Mouse (Mus musculus) hindbrain, embryonic 14.5 days (tissue): ENCODE measurements around the gene Fdps. TPM values are rescaled to one million over a fixed set of nuclear protein-coding genes. Genes with fewer than 3 reads are reported as not detected.

Experiments
- ATAC-seq: fragments of 200-750 bp; cut with Nextera tagmentation; 2 replicates; pipeline ENCODE4 v1.8.0; 2017; ENCODE audit warnings: moderate number of reproducible peaks, mild to moderate bottlenecking, moderate TSS enrichment, moderate library complexity; ENCODE audit not compliant: low FRiP score
- DNase-seq: peaks from one replicate; pipeline ENCODE4 v3.0.0-alpha.2; 2015; ENCODE audit warnings: low spot score
- H3K27ac ChIP-seq: fragments of 300-500 bp; sonication (generic); 2 replicates; pipeline ENCODE4 v1.5.1; 2014; ENCODE audit warnings: mild to moderate bottlenecking, moderate library complexity
- H3K27me3 ChIP-seq: fragments of 300-500 bp; sonication (generic); 2 replicates; pipeline ENCODE4 v1.6.1; 2014; ENCODE audit warnings: mild to moderate bottlenecking, low read length, mixed read lengths; ENCODE audit not compliant: control insufficient read depth, insufficient read depth
- H3K36me3 ChIP-seq: fragments of 300-500 bp; sonication (generic); replicated peaks from 2 replicates; pipeline ENCODE4 v1.6.1; 2014; ENCODE audit not compliant: control insufficient read depth, insufficient read depth
- H3K4me1 ChIP-seq: fragments of 300-500 bp; sonication (generic); replicated peaks from 2 replicates; pipeline ENCODE4 v1.6.1; 2014; ENCODE audit warnings: antibody characterized with exemption, low read length, mixed read lengths; ENCODE audit not compliant: control insufficient read depth, insufficient read depth
- H3K4me2 ChIP-seq: fragments of 300-500 bp; sonication (generic); replicated peaks from 2 replicates; pipeline ENCODE4 v1.6.1; 2014; ENCODE audit warnings: mild to moderate bottlenecking, moderate library complexity
- H3K4me3 ChIP-seq: fragments of 300-500 bp; sonication (generic); replicated peaks from 2 replicates; pipeline ENCODE4 v1.5.1; 2014; ENCODE audit warnings: mild to moderate bottlenecking, low read length
- H3K9ac ChIP-seq: fragments of 300-500 bp; sonication (generic); 2 replicates; pipeline ENCODE4 v1.6.1; 2014
- H3K9me3 ChIP-seq: fragments of 300-500 bp; sonication (generic); 2 replicates; pipeline ENCODE4 v1.6.1; 2016; ENCODE audit warnings: low read length; ENCODE audit not compliant: control insufficient read depth
- WGBS: fragments of 180-500 bp; shearing (Covaris S2); extraction: QIAGEN DNeasy Blood & Tissue Kit; methylation state at CpG from one replicate; pipeline ENCODE4 v1.1.7; 2014; 5-methylcytosine and 5-hydroxymethylcytosine counted together
- polyA plus RNA-seq: library from polyadenylated mRNA; unstranded; fragments of >200 nt; fragmentation: Nextera tagmentation; extraction: Ambion mirVana; gene quantifications from 2 replicates; pipeline ENCODE4 v1.2.1, GENCODE M21; 2014

Gene Fdps
- polyA plus RNA-seq, 1 experiment from 2014 or later = 416 TPM

- no peaks in the 10 kb centered on the region for H3K36me3 ChIP-seq
- no peaks in the 10 kb centered on the region for H3K27me3 ChIP-seq
- H3K27ac ChIP-seq = no peak overlapping the region
- no peak overlapping the region for H3K4me2 ChIP-seq
- H3K9me3 ChIP-seq = no peaks in the 10 kb centered on the region
- H3K4me1 ChIP-seq = no peaks in the 10 kb centered on the region
- no peak overlapping the region for H3K9ac ChIP-seq
- 81% methylated on average over 7 of the region's 7 CpGs for WGBS
- DNase-seq = no peak
- ATAC-seq = no peak
- H3K4me3 ChIP-seq = no peak overlapping the region
These were observed 31.3 kb upstream of the Fdps start for GRCm38 (mm10) chr3:89133063-89133450.

GRCm38 (mm10) chr3:89132285-89133062 lies 30.7 kb upstream of the Fdps start:
- DNase-seq (no peak), ATAC-seq (no peak)
- Histone ChIP-seq H3K36me3 (no peaks in the 10 kb centered on the region), H3K4me2 (peak overlapping the region; percentile 60), H3K9ac (peak overlapping the region; percentile 55; the same call in 1 of the 2 replicates), H3K4me3 (peak overlapping the region; percentile 27), H3K27ac (no peak overlapping the region), H3K27me3 (no peaks in the 10 kb centered on the region), H3K4me1 (no peaks in the 10 kb centered on the region), H3K9me3 (no peaks in the 10 kb centered on the region)
- WGBS = 20% methylated on average over 28 of the region's 30 CpGs

- 44% methylated on average over 4 of the region's 4 CpGs for WGBS
- peak overlapping the region; percentile 55; the same call in 1 of the 2 replicates for H3K9ac ChIP-seq
- H3K4me2 ChIP-seq = peak overlapping the region; percentile 60
- H3K9me3 ChIP-seq = no peaks in the 10 kb centered on the region
- no peak overlapping the region for H3K27ac ChIP-seq
- 0 out of 2 replicates have a peak overlapping the region, but pooled peaks have one; percentile 27 for H3K4me3 ChIP-seq
- no peaks in the 10 kb centered on the region for H3K36me3 ChIP-seq
- DNase-seq = no peak
- no peaks in the 10 kb centered on the region for H3K27me3 ChIP-seq
- H3K4me1 ChIP-seq = no peaks in the 10 kb centered on the region
- no peak for ATAC-seq
These were observed 30.1 kb upstream of the Fdps start for GRCm38 (mm10) chr3:89131816-89132215.

- ATAC-seq (no peak), DNase-seq (no peak)
- H3K4me3 ChIP-seq = no peak overlapping the region
- no peak overlapping the region for H3K27ac ChIP-seq
- 92% methylated on average over 3 of the region's 3 CpGs for WGBS
- H3K36me3 ChIP-seq = no peaks in the 10 kb centered on the region
- H3K27me3 ChIP-seq = no peaks in the 10 kb centered on the region
- no peak overlapping the region for H3K9ac ChIP-seq
- no peaks in the 10 kb centered on the region for H3K4me1 ChIP-seq
- no peak overlapping the region for H3K4me2 ChIP-seq
- H3K9me3 ChIP-seq = no peaks in the 10 kb centered on the region
These were observed 28.1 kb upstream of the Fdps start for GRCm38 (mm10) chr3:89129908-89130307.

GRCm38 (mm10) chr3:89125981-89126380 lies 24.2 kb upstream of the Fdps start:
- no peak for ATAC-seq
- WGBS = 91% methylated on average over 3 of the region's 3 CpGs

GRCm38 (mm10) chr3:89124241-89124640 lies 22.5 kb upstream of the Fdps start:
- no peak overlapping the region for H3K4me2 ChIP-seq
- DNase-seq (no peak), ATAC-seq (no peak)
- H3K4me1 ChIP-seq = no peaks in the 10 kb centered on the region
- no peaks in the 10 kb centered on the region for H3K27me3 ChIP-seq
- H3K27ac ChIP-seq = no peak overlapping the region
- H3K9me3 ChIP-seq = no peaks in the 10 kb centered on the region
- WGBS = 77% methylated on average over 3 of the region's 3 CpGs
- H3K36me3 ChIP-seq = no peaks in the 10 kb centered on the region
- H3K4me3 ChIP-seq = no peak overlapping the region
- H3K9ac ChIP-seq = no peak overlapping the region

More at GRCm38 (mm10) chr3:89125981-89126380, 24.2 kb upstream of the Fdps start:
- no peak overlapping the region for H3K4me3 ChIP-seq
- H3K27ac ChIP-seq = no peak overlapping the region
- H3K4me2 ChIP-seq = no peak overlapping the region
- no peaks in the 10 kb centered on the region for H3K27me3 ChIP-seq
- H3K9ac ChIP-seq = no peak overlapping the region
- H3K36me3 ChIP-seq = no peaks in the 10 kb centered on the region
- H3K9me3 ChIP-seq = no peaks in the 10 kb centered on the region
- DNase-seq = no peak
- H3K4me1 ChIP-seq = no peaks in the 10 kb centered on the region

GRCm38 (mm10) chr3:89123313-89123712 lies 21.6 kb upstream of the Fdps start:
- Histone ChIP-seq H3K4me3 (no peak overlapping the region), H3K9me3 (no peaks in the 10 kb centered on the region), H3K4me1 (no peaks in the 10 kb centered on the region), H3K4me2 (no peak overlapping the region), H3K9ac (no peak overlapping the region), H3K27me3 (no peaks in the 10 kb centered on the region), H3K27ac (no peak overlapping the region), H3K36me3 (no peaks in the 10 kb centered on the region)
- ATAC-seq (no peak), DNase-seq (no peak)
- WGBS = 80% methylated on average over 2 of the region's 2 CpGs

GRCm38 (mm10) chr3:89115522-89115921 lies 13.8 kb upstream of the Fdps start:
- Histone ChIP-seq H3K4me2 (no peak overlapping the region), H3K4me3 (no peak overlapping the region), H3K27me3 (no peaks in the 10 kb centered on the region), H3K9ac (no peak overlapping the region), H3K27ac (no peak overlapping the region), H3K4me1 (no peaks in the 10 kb centered on the region), H3K36me3 (no peaks in the 10 kb centered on the region), H3K9me3 (no peaks in the 10 kb centered on the region)
- ATAC-seq (no peak), DNase-seq (no peak)
- 22% methylated on average over 2 of the region's 2 CpGs for WGBS

- Histone ChIP-seq H3K36me3 (no peaks in the 10 kb centered on the region), H3K4me3 (no peak overlapping the region), H3K9me3 (no peaks in the 10 kb centered on the region), H3K9ac (no peak overlapping the region), H3K27me3 (no peaks in the 10 kb centered on the region), H3K27ac (no peak overlapping the region), H3K4me1 (no peaks in the 10 kb centered on the region), H3K4me2 (no peak overlapping the region)
- ATAC-seq (no peak), DNase-seq (no peak)
- 89% methylated on average over 4 of the region's 4 CpGs for WGBS
These were observed 11.3 kb upstream of the Fdps start for GRCm38 (mm10) chr3:89113058-89113457.
